Mouse (Mus musculus): ENCODE measurements at regions not wholly inside any gene's neighbourhood (a gene's known extent, or its start where the extent isn't known, plus 50 kb on each side); places are given as distances from the start of the nearest gene placed in this dataset.

DNA sequence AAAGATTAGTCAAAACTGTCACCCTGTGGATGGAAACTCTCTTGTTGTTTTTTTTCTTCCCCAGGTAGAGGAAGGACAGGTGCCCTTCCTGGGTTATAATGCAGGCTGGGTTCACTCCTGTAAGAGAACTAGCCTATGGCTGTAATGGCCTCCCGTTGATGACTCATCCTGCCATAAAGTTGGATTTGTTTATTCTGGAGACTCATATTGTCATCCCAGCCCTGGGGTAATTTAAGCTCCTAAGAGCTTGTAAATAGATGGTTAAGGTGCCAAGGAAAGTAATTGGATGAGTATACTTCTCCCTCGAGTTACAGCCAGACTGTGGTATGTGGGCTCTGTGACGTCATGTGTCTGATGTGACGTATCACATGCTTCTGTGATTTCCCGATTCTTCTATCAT is 106.4 kb upstream of the 1700056E22Rik start:
- H3K27me3 ChIP-seq (replicated peaks; ENCODE audit: low read depth, poor library complexity, severe bottlenecking): no peaks in the 10 kb centered on the region
- H3K9me3 ChIP-seq: no peaks in the 10 kb centered on the region
- no peak overlapping the region for H3K27ac ChIP-seq (replicated peaks)
- H3K36me3 ChIP-seq (replicated peaks): no peaks in the 10 kb centered on the region
- 0 out of 2 replicates have a peak, but pooled peaks cover 4% of the 10 kb centered on the region for H3K4me1 ChIP-seq
- no peak overlapping the region for H3K4me3 ChIP-seq
- no peak for DNase-seq (ENCODE audit: low spot score)
- 88% methylated on average over 5 of the region's 5 CpGs for WGBS

DNA sequence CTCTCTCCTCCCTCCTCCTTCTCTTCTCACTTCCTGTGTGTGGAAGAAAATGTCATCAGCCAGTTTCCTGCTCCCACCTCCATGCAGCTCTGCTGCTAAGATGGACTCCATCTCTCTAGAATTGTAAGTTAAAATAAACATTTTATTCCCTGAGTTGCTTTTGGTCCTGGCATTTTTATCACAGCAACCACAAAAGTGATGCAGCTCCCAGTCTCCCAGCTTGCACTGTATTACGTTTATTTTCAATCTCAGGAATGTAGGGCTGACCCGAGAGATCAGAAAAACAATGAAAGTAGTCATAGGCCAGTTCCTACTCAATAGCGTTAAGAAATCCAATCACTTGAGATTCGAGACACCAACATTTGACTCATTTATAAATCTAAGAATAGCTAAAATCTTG is 106.0 kb upstream of the 1700056E22Rik start:
- H3K27ac ChIP-seq (replicated peaks): no peak overlapping the region
- 73% methylated on average over 4 of the region's 4 CpGs for WGBS
- no peaks in the 10 kb centered on the region for H3K27me3 ChIP-seq (replicated peaks; ENCODE audit: low read depth, poor library complexity, severe bottlenecking)
- DNase-seq (ENCODE audit: low spot score): no peak
- 0 out of 2 replicates have a peak, but pooled peaks cover 4% of the 10 kb centered on the region for H3K4me1 ChIP-seq
- no peaks in the 10 kb centered on the region for H3K36me3 ChIP-seq (replicated peaks)
- H3K4me3 ChIP-seq: no peak overlapping the region
- no peaks in the 10 kb centered on the region for H3K9me3 ChIP-seq

DNA sequence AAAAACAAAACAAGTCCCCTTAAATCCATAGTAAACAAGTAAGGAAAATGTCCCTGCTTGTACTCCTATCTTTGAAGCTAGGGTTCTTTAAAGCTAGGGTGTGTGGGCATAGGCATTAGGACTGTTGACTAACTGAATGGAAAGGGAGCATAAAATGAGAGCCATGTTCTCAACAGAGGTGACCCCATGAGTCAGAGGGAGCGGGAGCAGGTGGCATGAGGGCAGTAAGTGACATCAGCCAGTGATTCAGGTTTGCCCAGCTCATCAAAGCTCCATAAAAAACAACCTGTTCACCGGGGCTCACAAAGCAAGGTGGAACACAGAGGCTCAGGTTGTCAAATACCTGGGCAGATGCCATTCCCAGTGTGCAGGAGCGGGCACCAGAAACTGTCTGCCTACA is 104.6 kb upstream of the 1700056E22Rik start:
- no peak overlapping the region for H3K4me3 ChIP-seq
- WGBS: 84% methylated on average over 3 of the region's 3 CpGs
- no peaks in the 10 kb centered on the region for H3K27me3 ChIP-seq (replicated peaks; ENCODE audit: low read depth, poor library complexity, severe bottlenecking)
- H3K9me3 ChIP-seq: no peaks in the 10 kb centered on the region
- H3K27ac ChIP-seq (replicated peaks): no peak overlapping the region
- 0 out of 2 replicates have a peak, but pooled peaks cover 4% of the 10 kb centered on the region for H3K4me1 ChIP-seq
- no peak for DNase-seq (ENCODE audit: low spot score)
- H3K36me3 ChIP-seq (replicated peaks): no peaks in the 10 kb centered on the region

DNA sequence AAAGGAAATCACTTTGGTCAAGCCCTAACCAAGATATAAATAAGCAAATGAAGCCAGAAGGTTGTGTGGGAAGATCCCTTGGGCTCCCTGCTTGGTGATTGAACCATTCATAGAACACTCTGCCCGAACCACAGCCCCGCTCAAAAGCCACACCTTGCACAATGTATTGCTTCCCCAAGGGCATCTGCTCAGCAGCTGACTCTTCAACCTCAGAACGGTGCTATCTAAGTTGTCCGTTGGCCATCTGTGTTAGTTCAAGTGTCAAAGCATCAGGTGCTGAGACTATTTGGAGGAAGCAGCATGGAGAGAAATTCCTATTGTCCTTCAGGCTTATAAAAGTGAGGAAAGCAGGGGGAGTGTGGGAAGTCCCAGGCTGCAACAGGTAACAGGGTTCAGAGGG is 96.8 kb upstream of the 1700056E22Rik start:
- no peak overlapping the region for H3K27ac ChIP-seq (replicated peaks)
- 84% methylated on average over 4 of the region's 4 CpGs for WGBS
- no peaks in the 10 kb centered on the region for H3K27me3 ChIP-seq (replicated peaks; ENCODE audit: low read depth, poor library complexity, severe bottlenecking)
- DNase-seq (ENCODE audit: low spot score): no peak
- peaks cover 2% of the 10 kb centered on the region; the same call in 1 of the 2 replicates for H3K9me3 ChIP-seq
- no peaks in the 10 kb centered on the region for H3K36me3 ChIP-seq (replicated peaks)
- H3K4me3 ChIP-seq: no peak overlapping the region
- no peaks in the 10 kb centered on the region for H3K4me1 ChIP-seq

DNA sequence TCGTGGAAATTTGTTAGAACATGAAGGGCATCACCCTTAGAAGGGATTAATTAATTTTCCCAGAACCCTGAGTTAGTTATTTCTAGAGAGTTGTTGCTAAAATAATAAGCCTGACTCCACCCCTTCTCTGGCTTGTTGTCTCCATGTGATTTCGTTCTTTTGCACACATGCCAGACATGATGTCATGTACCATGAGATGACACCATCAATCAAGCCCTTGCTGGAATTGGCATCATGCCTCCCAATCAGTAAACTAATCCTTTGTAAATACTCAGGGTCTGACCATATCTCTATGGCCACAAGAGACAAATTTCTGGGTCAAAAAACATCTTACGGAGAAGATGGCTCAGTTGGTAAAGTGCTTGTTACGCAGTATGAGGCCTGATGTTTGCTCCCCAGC is 93.2 kb upstream of the 1700056E22Rik start:
- Histone ChIP-seq H3K36me3 (replicated peaks) (no peaks in the 10 kb centered on the region), H3K27me3 (replicated peaks; ENCODE audit: low read depth, poor library complexity, severe bottlenecking) (no peaks in the 10 kb centered on the region), H3K9me3 (peaks cover 2% of the 10 kb centered on the region; the same call in 1 of the 2 replicates), H3K4me1 (no peaks in the 10 kb centered on the region), H3K4me3 (no peak overlapping the region), H3K27ac (replicated peaks) (no peak overlapping the region)
- no peak for DNase-seq (ENCODE audit: low spot score)
- 85% methylated on average over 4 of the region's 4 CpGs for WGBS

DNA sequence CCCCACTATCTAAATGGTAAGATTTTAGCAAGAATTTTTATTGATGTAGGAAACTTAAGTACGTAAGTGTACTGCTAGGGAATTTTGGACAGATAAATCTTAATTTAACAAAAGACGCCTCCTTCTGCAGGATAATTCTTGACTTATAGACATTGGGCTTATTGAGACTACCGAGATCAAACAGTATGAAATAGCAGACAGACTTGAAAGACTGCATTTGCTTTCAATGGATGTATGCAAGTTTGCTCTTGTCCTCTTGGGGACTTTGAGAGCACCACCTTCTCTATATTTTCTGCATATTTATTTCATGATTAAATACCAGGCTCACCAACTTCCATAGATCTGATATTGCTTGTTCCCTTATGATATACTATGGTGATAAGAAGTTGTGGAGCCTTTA is 92.8 kb upstream of the 1700056E22Rik start:
- 91% methylated on average over 3 of the region's 3 CpGs for WGBS
- DNase-seq (ENCODE audit: low spot score): no peak

More for the DNA sequence above, 92.8 kb upstream of the 1700056E22Rik start:
- Histone ChIP-seq H3K27ac (replicated peaks) (no peak overlapping the region), H3K4me3 (no peak overlapping the region), H3K36me3 (replicated peaks) (no peaks in the 10 kb centered on the region), H3K4me1 (no peaks in the 10 kb centered on the region), H3K27me3 (replicated peaks; ENCODE audit: low read depth, poor library complexity, severe bottlenecking) (no peaks in the 10 kb centered on the region), H3K9me3 (peaks cover 2% of the 10 kb centered on the region; the same call in 1 of the 2 replicates)
